Mouse (Mus musculus) heart, postnatal 4 days (tissue): Measurements from ENCODE around the gene H60b. TPM values are rescaled to one million over a fixed set of nuclear protein-coding genes. Genes with fewer than 3 reads are reported as not detected.
"Not testable (repeated sequence)": the region's sequence is repeated elsewhere in the genome, so short reads cannot be mapped to it uniquely, and the experiment has no call there.

Experiments used
- DNase-seq: peaks from one replicate; pipeline ENCODE4 v3.0.0; 2021
- total RNA-seq, 2 experiments: library from RNA; stranded (reverse); gene quantifications; 2 replicates each; pipeline ENCODE4 v1.2.3; 2021

H60b gene
- total RNA-seq, 2 experiments from 2014 or later, result not detected

- not testable (repeated sequence) for DNase-seq
Observed at GRCm38 (mm10) chr10:22165328-22166003, 7.1 kb downstream of the H60b start.

GRCm38 (mm10) chr10:22166025-22166424 is 7.6 kb downstream of the H60b start:
- not testable (repeated sequence) for DNase-seq

- not testable (repeated sequence) for DNase-seq
Observed at GRCm38 (mm10) chr10:22167061-22167460, 8.7 kb downstream of the H60b start.

- DNase-seq, result not testable (repeated sequence)
Observed at GRCm38 (mm10) chr10:22169116-22169515, 10.7 kb downstream of the H60b start.

- not testable (repeated sequence) for DNase-seq
Observed at GRCm38 (mm10) chr10:22172431-22173334, 14.3 kb downstream of the H60b start.

GRCm38 (mm10) chr10:22173335-22174189 is 15.2 kb downstream of the H60b start:
- DNase-seq, result not testable (repeated sequence)

GRCm38 (mm10) chr10:22174190-22174487 is 15.8 kb downstream of the H60b start:
- not testable (repeated sequence) for DNase-seq

- DNase-seq, result not testable (repeated sequence)
Observed at GRCm38 (mm10) chr10:22176515-22176914, 18.1 kb downstream of the H60b start.

GRCm38 (mm10) chr10:22191035-22191434 is 32.6 kb downstream of the H60b start:
- DNase-seq, result not testable (repeated sequence)

- DNase-seq, result not testable (repeated sequence)
Observed at GRCm38 (mm10) chr10:22201352-22201751, 43.0 kb downstream of the H60b start.

- not testable (repeated sequence) for DNase-seq
Observed at GRCm38 (mm10) chr10:22202784-22203583, 44.6 kb downstream of the H60b start.

- not testable (repeated sequence) for DNase-seq
Observed at GRCm38 (mm10) chr10:22206443-22206842, 48.1 kb downstream of the H60b start.

GRCm38 (mm10) chr10:22212012-22212696 is 53.8 kb downstream of the H60b start:
- DNase-seq, result peak; percentile 75

- DNase-seq, result peak; percentile 10
Observed at GRCm38 (mm10) chr10:22223474-22224349, 65.3 kb downstream of the H60b start.

- no peak for DNase-seq
Observed at GRCm38 (mm10) chr10:22265060-22265459, 106.7 kb downstream of the H60b start.

- not testable (repeated sequence) for DNase-seq
Observed at GRCm38 (mm10) chr10:22270879-22271786, 112.7 kb downstream of the H60b start.

GRCm38 (mm10) chr10:22272914-22273683 is 114.7 kb downstream of the H60b start:
- DNase-seq, result peak; percentile 12

GRCm38 (mm10) chr10:22273684-22274305 is 115.4 kb downstream of the H60b start:
- DNase-seq, result no peak
